Mouse (Mus musculus) bone marrow, adult 2 months (tissue): ENCODE results near the gene Cdkn1a. TPM values are rescaled to one million over a fixed set of nuclear protein-coding genes. Genes with fewer than 3 reads are reported as not detected.

Experiments used
- H3K27ac ChIP-seq: fragments of 200-500 bp; 2 replicates; pipeline ENCODE4 v1.5.1; 2012; ENCODE audit warnings: low read depth, mild to moderate bottlenecking, control low read depth, inconsistent platforms, low read length; ENCODE audit not compliant: control insufficient read depth, poor library complexity, insufficient read depth
- H3K4me1 ChIP-seq: fragments of 200-500 bp; 2 replicates; pipeline ENCODE4 v1.6.1; 2011; ENCODE audit warnings: low read length; ENCODE audit not compliant: control insufficient read depth, insufficient read depth
- H3K4me3 ChIP-seq: fragments of 200-500 bp; replicated peaks from 2 replicates; pipeline ENCODE3; 2011; ENCODE audit warnings: mild to moderate bottlenecking, low read depth, low read length, control low read depth; ENCODE audit not compliant: control insufficient read depth
- CTCF ChIP-seq: fragments of 200-500 bp; IDR thresholded peaks from 2 replicates; pipeline ENCODE4 v1.5.1; 2011; ENCODE audit warnings: low read length, control low read depth; ENCODE audit not compliant: control insufficient read depth, insufficient read depth
- POLR2A ChIP-seq: fragments of 200-500 bp; IDR thresholded peaks from 2 replicates; pipeline ENCODE4 v1.6.1; 2011; ENCODE audit warnings: low read depth, mild to moderate bottlenecking, control low read depth, low read length, borderline replicate concordance; ENCODE audit not compliant: control insufficient read depth
- WGBS: fragments of 180-500 bp; shearing (Covaris S2); methylation state at CpG from one replicate; pipeline ENCODE4 v1.1.7; 2018; 5-methylcytosine and 5-hydroxymethylcytosine counted together
- polyA plus RNA-seq: library from polyadenylated mRNA; stranded (reverse); fragments of >200 nt; gene quantifications from 2 replicates; pipeline ENCODE4 v1.2.4, GENCODE M21; 2011; ENCODE audit warnings: low replicate concordance; ENCODE audit not compliant: missing spikeins, insufficient read depth, insufficient read length

Gene Cdkn1a
- polyA plus RNA-seq, 1 experiment = 27.7 TPM

DNA sequence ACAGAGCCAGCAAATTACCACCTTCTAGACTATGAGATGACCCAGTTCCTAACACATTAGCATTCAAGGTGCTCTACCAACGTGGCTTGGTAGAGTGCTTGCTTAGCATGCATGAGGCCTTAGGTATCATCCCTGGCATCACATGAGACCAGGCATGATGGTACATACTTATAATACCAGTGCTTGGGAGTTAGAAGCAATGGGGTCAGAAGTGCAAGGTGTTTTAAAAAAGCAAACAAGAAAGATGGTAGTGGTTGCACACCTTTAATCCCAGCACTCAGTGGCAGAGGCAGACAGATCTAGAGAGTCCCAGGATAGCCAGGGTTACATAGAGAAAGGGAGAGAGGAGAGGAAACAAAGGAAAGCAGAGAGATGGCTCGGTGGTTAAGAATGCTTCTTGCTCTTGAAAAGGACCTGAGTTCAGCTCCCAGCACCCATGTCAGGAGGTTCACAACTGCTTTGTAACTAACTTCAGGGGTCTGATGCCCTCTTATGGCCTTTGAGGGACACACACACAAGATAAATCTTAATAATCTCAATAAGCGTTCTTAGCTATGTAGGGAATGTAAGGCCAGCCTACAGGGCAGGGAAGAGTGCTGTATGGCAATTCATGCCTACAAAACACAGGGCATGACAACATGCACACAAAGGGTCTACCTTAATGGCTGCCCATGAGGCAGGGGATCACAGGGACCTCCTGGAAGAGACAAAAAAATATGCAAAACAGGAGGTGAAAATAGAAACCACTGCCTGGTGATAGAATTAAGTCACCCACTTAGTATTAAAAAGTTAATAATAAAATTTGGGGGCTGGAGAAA lies 42.9 kb upstream of the Cdkn1a start:
- Histone ChIP-seq H3K4me3 (no peak overlapping the region), H3K4me1 (peaks cover 3% of the 10 kb centered on the region; the same call in 1 of the 2 replicates), H3K27ac (no peak overlapping the region)
- 82% methylated on average over 3 of the region's 3 CpGs for WGBS
- TF ChIP-seq CTCF = no peak
- no peak for TF ChIP-seq POLR2A

DNA sequence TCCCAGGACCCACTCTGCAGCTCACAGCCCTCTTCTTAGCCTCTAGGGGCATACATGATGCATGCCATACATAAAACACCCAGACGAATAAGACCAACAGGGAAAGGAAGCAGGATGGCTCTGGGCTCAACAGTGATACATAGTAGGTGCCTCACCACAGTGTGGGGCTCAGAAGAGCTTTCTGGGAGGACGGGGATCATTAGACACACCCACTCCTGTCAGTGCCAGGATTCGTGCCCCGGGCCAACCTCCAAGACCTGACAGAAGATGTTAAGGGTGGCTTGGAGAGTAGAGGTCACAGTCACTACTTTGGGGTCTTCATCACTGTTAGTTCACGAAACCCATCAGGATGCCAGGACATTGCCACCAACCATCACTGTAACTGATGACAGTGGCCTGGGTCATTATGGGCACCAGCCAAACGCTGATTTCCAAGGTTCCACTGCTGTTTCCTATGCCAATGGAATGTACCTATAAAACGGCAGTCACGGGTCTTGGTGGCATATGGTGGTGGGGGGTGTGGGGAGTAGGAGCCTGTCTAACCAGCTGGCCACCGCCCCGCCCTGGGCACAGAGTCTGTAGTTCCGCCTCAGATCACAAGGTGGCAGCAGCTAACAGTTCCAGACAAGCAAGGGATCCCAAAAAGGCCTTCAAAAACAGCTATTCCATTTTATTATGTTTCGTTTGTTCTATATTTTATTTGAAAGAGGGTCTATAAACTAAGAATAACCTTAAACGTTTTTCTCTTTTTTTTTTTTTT lies 41.8 kb upstream of the Cdkn1a start:
- H3K4me3 ChIP-seq = no peak overlapping the region
- H3K27ac ChIP-seq = no peak overlapping the region
- TF ChIP-seq POLR2A = no peak
- TF ChIP-seq CTCF = peak; percentile 79
- H3K4me1 ChIP-seq = peaks cover 3% of the 10 kb centered on the region; the same call in 1 of the 2 replicates
- WGBS = 20% methylated on average over 13 of the region's 13 CpGs

DNA sequence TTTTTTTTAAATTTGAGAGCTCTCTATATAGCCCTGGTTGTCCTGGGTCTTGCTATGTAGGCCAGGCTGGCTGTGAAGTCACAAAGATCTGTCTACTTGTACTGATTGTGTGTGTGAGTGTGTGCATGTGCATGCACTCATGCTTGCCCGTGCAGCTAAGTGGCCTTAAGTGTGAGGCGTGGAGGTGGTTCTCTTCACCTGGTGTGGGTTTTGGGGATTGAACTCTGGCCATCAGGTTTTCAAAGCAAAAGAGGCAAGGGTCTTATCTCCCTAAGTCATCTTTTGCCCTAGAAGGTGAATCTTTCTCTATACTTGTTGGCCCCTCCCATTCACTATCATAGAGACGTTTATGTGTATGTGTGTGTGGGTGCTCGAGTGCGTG lies 41.3 kb upstream of the Cdkn1a start:
- 69% methylated on average over 5 of the region's 5 CpGs for WGBS
- H3K4me3 ChIP-seq = no peak overlapping the region
- H3K27ac ChIP-seq = no peak overlapping the region
- H3K4me1 ChIP-seq = peaks cover 1% of the 10 kb centered on the region; the same call in 1 of the 2 replicates
- no peak for TF ChIP-seq POLR2A

DNA sequence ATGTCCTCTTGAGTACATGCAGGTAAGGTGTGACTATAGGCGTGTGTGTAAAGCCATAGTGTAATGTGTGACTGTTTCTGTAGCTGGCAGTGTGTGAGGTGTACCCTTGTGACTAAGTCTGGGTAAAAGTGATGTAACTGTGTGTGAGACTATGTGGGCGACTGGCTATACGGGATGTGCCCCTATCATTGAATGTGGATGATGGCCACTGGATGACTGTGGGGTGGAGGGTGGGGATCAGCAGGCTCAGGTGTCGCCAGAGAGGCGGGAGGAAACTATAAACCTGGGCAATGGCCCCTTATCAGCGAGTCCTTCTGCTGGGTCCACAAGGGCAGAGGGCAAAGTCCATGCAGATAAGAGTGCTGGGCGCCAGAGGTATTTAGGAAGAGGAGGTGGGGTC lies 40.9 kb upstream of the Cdkn1a start:
- WGBS = 74% methylated on average over 7 of the region's 7 CpGs
- no peak overlapping the region for H3K4me3 ChIP-seq
- TF ChIP-seq POLR2A (no peak), CTCF (no peak)
- no peak overlapping the region for H3K27ac ChIP-seq
- peaks cover 1% of the 10 kb centered on the region; the same call in 1 of the 2 replicates for H3K4me1 ChIP-seq

DNA sequence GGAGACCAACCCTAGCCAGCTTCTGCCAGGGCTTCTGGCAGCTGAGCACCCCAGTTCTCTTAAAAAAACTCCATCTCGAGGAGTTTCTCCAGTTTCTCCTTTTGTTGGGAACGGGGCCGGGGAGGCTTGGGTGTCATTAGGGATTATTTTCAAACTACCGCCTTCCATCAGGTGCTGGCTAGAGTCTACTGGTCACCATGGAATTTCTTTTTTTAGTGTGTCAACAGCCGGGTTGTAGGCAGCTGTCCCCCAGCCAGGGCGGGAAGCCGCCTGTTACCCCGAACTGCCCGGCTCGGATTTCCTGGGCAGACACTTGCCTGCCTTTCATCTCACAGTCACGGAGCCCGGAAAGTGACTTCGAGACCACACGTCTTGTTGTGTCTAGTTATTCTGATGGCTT lies 40.0 kb upstream of the Cdkn1a start:
- Histone ChIP-seq H3K27ac (no peak overlapping the region), H3K4me1 (peaks cover 1% of the 10 kb centered on the region; the same call in 1 of the 2 replicates), H3K4me3 (no peak overlapping the region)
- WGBS = 30% methylated on average over 14 of the region's 14 CpGs
- TF ChIP-seq CTCF = no peak
- no peak for TF ChIP-seq POLR2A

DNA sequence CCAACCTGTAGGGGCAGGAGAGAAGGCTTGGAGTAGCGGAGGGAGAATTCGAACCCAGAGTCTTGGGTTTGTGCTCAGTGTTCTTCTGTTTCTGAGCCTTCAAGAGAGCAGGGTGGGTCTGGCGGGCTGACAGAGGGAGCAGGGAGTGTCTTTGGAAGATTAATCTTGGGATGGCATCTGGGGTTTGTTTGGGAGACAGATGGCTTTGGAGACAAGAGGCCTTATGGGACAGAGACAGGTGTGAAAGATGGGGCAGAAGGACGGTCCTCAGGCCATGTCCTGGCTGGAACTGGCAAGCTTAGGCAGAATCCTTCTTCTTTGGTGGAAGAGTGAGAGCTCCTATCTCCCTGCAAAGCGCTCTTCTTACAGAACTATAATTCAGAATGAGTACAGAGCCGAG lies 37.7 kb upstream of the Cdkn1a start:
- Histone ChIP-seq H3K4me3 (no peak overlapping the region), H3K27ac (no peak overlapping the region), H3K4me1 (peaks cover 1% of the 10 kb centered on the region; the same call in 1 of the 2 replicates)
- 86% methylated on average over 6 of the region's 6 CpGs for WGBS
- TF ChIP-seq CTCF (no peak), POLR2A (no peak)

DNA sequence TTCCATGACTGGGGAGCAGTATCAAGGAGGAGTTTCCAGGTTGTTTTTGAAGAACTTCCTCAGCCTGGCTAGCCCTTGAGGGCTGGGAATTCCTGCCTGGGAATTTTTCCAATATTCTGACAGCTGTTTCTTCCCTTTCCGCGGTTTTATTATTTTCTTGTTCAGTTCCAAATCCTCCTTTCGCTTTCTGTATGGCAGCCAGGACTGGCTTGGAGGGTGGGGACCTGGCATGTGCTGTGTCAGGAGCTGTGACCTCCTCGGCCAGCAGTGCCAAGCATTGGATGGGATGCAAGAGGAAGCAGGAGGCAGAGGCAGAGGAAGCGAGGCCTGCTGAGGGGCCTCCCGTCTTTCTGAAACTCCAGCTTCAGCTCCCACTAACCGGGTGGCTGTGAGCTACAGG lies 36.9 kb upstream of the Cdkn1a start:
- WGBS = 31% methylated on average over 7 of the region's 7 CpGs
- no peak overlapping the region for H3K27ac ChIP-seq
- peaks cover 1% of the 10 kb centered on the region; the same call in 1 of the 2 replicates for H3K4me1 ChIP-seq
- no peak overlapping the region for H3K4me3 ChIP-seq
- TF ChIP-seq CTCF = no peak
- no peak for TF ChIP-seq POLR2A

DNA sequence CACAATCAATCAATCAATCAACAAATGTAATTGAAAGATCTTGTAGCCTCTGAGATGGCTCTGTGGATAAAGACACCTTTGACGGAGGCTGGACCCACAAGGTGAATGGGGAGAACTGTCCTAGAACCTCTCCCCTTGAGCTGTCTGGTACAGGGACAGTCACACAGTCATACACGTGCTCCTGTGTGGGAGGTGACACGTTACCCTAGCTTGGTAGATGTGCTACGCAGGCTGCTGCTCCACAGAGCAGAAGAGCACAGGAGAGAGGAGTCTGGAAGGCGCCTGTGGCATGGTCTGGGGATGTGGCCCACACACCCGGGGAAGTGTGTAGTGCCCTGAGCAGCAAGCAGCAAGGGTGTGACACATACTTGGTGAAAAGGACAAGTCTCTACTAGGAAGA lies 36.3 kb upstream of the Cdkn1a start:
- no peak for TF ChIP-seq CTCF
- no peak for TF ChIP-seq POLR2A
- Histone ChIP-seq H3K4me1 (peaks cover under 1% of the 10 kb centered on the region; the same call in 1 of the 2 replicates), H3K27ac (no peak overlapping the region), H3K4me3 (no peak overlapping the region)
- WGBS = 63% methylated on average over 6 of the region's 6 CpGs

DNA sequence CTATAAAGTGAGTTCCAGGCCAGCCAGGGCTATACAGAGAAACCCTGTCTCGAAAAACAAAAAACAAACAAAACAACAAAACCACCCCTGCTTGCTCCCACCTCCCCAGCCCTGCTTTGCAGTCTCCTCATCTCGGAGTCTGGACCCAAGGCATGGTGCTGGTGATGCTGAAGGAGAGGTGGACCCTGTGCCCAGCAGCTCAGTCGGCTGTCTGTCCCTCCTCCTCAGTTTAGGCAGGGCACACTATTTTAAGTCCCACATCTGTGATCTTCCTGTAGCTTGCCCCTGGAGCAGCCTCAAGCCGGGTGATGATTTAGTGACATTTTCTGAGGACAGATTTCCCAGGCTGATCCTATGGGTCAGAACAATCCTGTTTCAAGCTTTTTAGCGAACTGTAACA lies 35.2 kb upstream of the Cdkn1a start:
- H3K4me1 ChIP-seq = no peaks in the 10 kb centered on the region
- no peak overlapping the region for H3K4me3 ChIP-seq
- no peak for TF ChIP-seq CTCF
- TF ChIP-seq POLR2A = no peak
- WGBS = 63% methylated on average over 5 of the region's 5 CpGs
- no peak overlapping the region for H3K27ac ChIP-seq
